Mouse (Mus musculus): ENCODE data around the gene Nudt17.

GRCm38 (mm10) chr3:96674442-96674841 lies 33.9 kb downstream of the Nudt17 start:
- TF ChIP-seq POLR2A (IDR thresholded peaks at IDR 0.05; ENCODE audit: insufficient read depth, low read depth, low read length) (no peak), CTCF (IDR thresholded peaks at IDR 0.05; ENCODE audit: insufficient read depth, low read depth, low read length) (no peak)

Measured in olfactory bulb, adult 2 months (tissue).